Mouse (Mus musculus) erythroblast, embryonic 14.5 days (primary cell): ENCODE measurements around the gene Cdc25b.

Experiments
- GATA1 ChIP-seq: IDR thresholded peaks from 2 replicates; pipeline ENCODE4 v1.6.1; 2012; ENCODE audit warnings: low read length, inconsistent platforms, mixed read lengths
- TAL1 ChIP-seq: IDR thresholded peaks from 3 replicates; pipeline ENCODE4 v1.6.1; 2012; ENCODE audit warnings: low read length, inconsistent platforms, mixed read lengths

DNA sequence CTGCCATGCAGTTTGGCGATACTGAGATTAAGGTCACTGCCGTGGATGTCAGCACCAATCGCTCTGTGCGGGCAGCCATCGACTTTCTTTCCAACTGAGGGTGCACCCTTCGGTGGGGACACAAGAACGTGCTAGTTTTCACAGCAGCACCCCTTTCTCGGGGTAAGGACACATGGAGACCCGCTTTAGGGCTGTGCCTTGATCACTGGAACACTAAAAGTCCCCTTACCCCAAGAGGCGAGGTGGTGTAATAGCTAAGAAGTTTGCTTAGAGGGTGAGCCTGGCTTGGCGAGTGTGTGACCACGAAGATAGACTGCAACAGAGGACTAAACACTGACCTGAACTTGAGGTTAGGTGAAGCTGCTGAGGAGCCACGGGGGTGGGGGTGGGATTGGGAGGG lies 41.6 kb upstream of the Cdc25b start:
- no peak for TF ChIP-seq TAL1
- no peak for TF ChIP-seq GATA1
